In genomic region chr10:40300648-40301171, GRCm38 (mm10) we compare ENCODE assay signal across 8 mouse cellular contexts. TPM values are rescaled to one million over a fixed set of nuclear protein-coding genes. Genes with fewer than 3 reads are reported as not detected.
DNase-seq lines count a peak whose midpoint lies in the region; ATAC-seq and TF ChIP-seq lines count a peak whose summit lies in the region.

No protein-coding gene starts in this region.

- under 1% methylated on average over 36 of the region's 36 CpGs for WGBS in embryonic facial prominence, embryonic 12.5 days
- WGBS in kidney, adult 2 months = under 1% methylated on average over 36 of the region's 36 CpGs
- WGBS in limb, embryonic 11.5 days = under 1% methylated on average over 36 of the region's 36 CpGs
- under 1% methylated on average over 36 of the region's 36 CpGs for WGBS in midbrain, embryonic 13.5 days

- H3K27me3 ChIP-seq in embryonic facial prominence, embryonic 12.5 days = no peaks in the 10 kb centered on the region
- no peaks in the 10 kb centered on the region for H3K27me3 ChIP-seq in kidney, adult 2 months (replicated peaks; ENCODE audit: control insufficient read depth, insufficient read depth, low read length)
- H3K27me3 ChIP-seq in limb, embryonic 11.5 days (ENCODE audit: control insufficient read depth, insufficient read depth, low read length) = no peaks in the 10 kb centered on the region
- no peaks in the 10 kb centered on the region for H3K27me3 ChIP-seq in midbrain, embryonic 13.5 days

- peak; percentile 94 for DNase-seq in 3T3-L1 (ENCODE audit: low read depth, low spot score)
- peak; percentile 87 to 89 for DNase-seq in adrenal gland, postnatal 36 days
- peak; percentile 86 to 91 for DNase-seq in heart, adult 18-20 months
- DNase-seq in kidney, adult 2 months = peak; percentile 92
- peak; percentile 86 for DNase-seq in limb, embryonic 11.5 days (ENCODE audit: low spot score)
- DNase-seq in spleen, adult 12 weeks (ENCODE audit: low spot score) = peak; percentile 70

- peak overlapping the region; percentile 64 for H3K4me2 ChIP-seq in embryonic facial prominence, embryonic 12.5 days (replicated peaks)
- peak overlapping the region; percentile 69 for H3K4me2 ChIP-seq in limb, embryonic 11.5 days (ENCODE audit: low read depth, severe bottlenecking)
- H3K4me2 ChIP-seq in midbrain, embryonic 13.5 days (replicated peaks) = peak overlapping the region; percentile 74

- H3K4me3 ChIP-seq in embryonic facial prominence, embryonic 12.5 days = peak overlapping the region; percentile 98
- peak overlapping the region; percentile 89 for H3K4me3 ChIP-seq in kidney, adult 2 months (ENCODE audit: insufficient read depth, low read depth, low read length)
- H3K4me3 ChIP-seq in limb, embryonic 11.5 days (ENCODE audit: low read depth, low read length) = peak overlapping the region; percentile 88
- peak overlapping the region; percentile 96 for H3K4me3 ChIP-seq in midbrain, embryonic 13.5 days (replicated peaks)

- ATAC-seq in embryonic facial prominence, embryonic 12.5 days (ENCODE audit: insufficient number of reproducible peaks, insufficient read depth, low FRiP score, low TSS enrichment) = peak; percentile 72
- peak; percentile 65 for ATAC-seq in limb, embryonic 11.5 days (ENCODE audit: insufficient number of reproducible peaks, low FRiP score, low TSS enrichment, low read depth)
- peak; percentile 71 for ATAC-seq in midbrain, embryonic 13.5 days

- no peak for TF ChIP-seq CTCF in kidney, adult 2 months (conservative IDR thresholded peaks at IDR 0.05; ENCODE audit: insufficient read depth, insufficient read length, low read depth, low read length)

- peaks cover 18% of the 10 kb centered on the region for H3K4me1 ChIP-seq in embryonic facial prominence, embryonic 12.5 days
- peaks cover 4% of the 10 kb centered on the region for H3K4me1 ChIP-seq in kidney, adult 2 months (ENCODE audit: control insufficient read depth, insufficient read depth, low read length)
- H3K4me1 ChIP-seq in limb, embryonic 11.5 days (ENCODE audit: control insufficient read depth, insufficient read depth, low read length) = peaks cover 7% of the 10 kb centered on the region
- peaks cover 30% of the 10 kb centered on the region for H3K4me1 ChIP-seq in midbrain, embryonic 13.5 days (replicated peaks)

- no peaks in the 10 kb centered on the region for H3K36me3 ChIP-seq in embryonic facial prominence, embryonic 12.5 days
- H3K36me3 ChIP-seq in kidney, adult 2 months (ENCODE audit: control insufficient read depth, insufficient read depth, low read length) = no peaks in the 10 kb centered on the region
- no peaks in the 10 kb centered on the region for H3K36me3 ChIP-seq in limb, embryonic 11.5 days (ENCODE audit: control insufficient read depth, insufficient read depth, low read length)
- no peaks in the 10 kb centered on the region for H3K36me3 ChIP-seq in midbrain, embryonic 13.5 days

- peak overlapping the region; percentile 98 for H3K9ac ChIP-seq in embryonic facial prominence, embryonic 12.5 days
- H3K9ac ChIP-seq in limb, embryonic 11.5 days (ENCODE audit: low read length) = peak overlapping the region; percentile 94
- peak overlapping the region; percentile 98 for H3K9ac ChIP-seq in midbrain, embryonic 13.5 days (replicated peaks)

- peak; percentile 15 for TF ChIP-seq POLR2A in kidney, adult 2 months (IDR thresholded peaks at IDR 0.05; ENCODE audit: low read depth, low read length)

- H3K9me3 ChIP-seq in embryonic facial prominence, embryonic 12.5 days = no peaks in the 10 kb centered on the region
- no peaks in the 10 kb centered on the region for H3K9me3 ChIP-seq in limb, embryonic 11.5 days (ENCODE audit: control insufficient read depth, low read length)
- H3K9me3 ChIP-seq in midbrain, embryonic 13.5 days = no peaks in the 10 kb centered on the region

- peak overlapping the region; percentile 93 for H3K27ac ChIP-seq in embryonic facial prominence, embryonic 12.5 days
- peak overlapping the region; percentile 22; the same call in 1 of the 2 replicates for H3K27ac ChIP-seq in kidney, adult 2 months (ENCODE audit: insufficient read depth, low read depth, low read length)
- peak overlapping the region; percentile 84 for H3K27ac ChIP-seq in limb, embryonic 11.5 days (replicated peaks; ENCODE audit: low read depth, low read length)
- peak overlapping the region; percentile 90 for H3K27ac ChIP-seq in midbrain, embryonic 13.5 days

RNA-seq across cellular contexts. Expression of gene Amd1, which starts 1.3 kb away (rescaled TPM):
- 10 to 100 TPM; 40.9 to 47.8 TPM for total RNA-seq in adrenal gland, postnatal 36 days (2021)
- polyA plus RNA-seq in embryonic facial prominence, embryonic 12.5 days (2016; fragmentation: Nextera tagmentation; extraction: Ambion mirVana) = 59.2 and 65.4 TPM in 2 replicates
- 100 to 1,000 TPM in 1 of 2 experiments, 10 to 100 TPM in 1; 97.9 to 132 TPM for total RNA-seq in heart, adult 18-20 months (2021)
- polyA plus RNA-seq in kidney, adult 2 months (2012; rRNA removed) = 12.8 and 18.4 TPM in 2 replicates
- polyA plus RNA-seq in limb, embryonic 11.5 days (2014; fragmentation: Nextera tagmentation; extraction: Ambion mirVana) = 109 and 110 TPM in 2 replicates
- polyA plus RNA-seq in midbrain, embryonic 13.5 days (2015; fragmentation: Nextera tagmentation; extraction: Ambion mirVana) = 40.4 and 40.8 TPM in 2 replicates

RNA-seq across cellular contexts. Expression of gene Cdk19, which starts 38.7 kb away (rescaled TPM):
- total RNA-seq in adrenal gland, postnatal 36 days (2021) = 10 to 100 TPM in 1 of 2 experiments, 1 to 10 TPM in 1; 7.6 to 17.1 TPM
- polyA plus RNA-seq in embryonic facial prominence, embryonic 12.5 days (2016; fragmentation: Nextera tagmentation; extraction: Ambion mirVana) = 15.0 and 15.8 TPM in 2 replicates
- 10 to 100 TPM in 1 of 2 experiments, 1 to 10 TPM in 1; 9.1 to 13.0 TPM for total RNA-seq in heart, adult 18-20 months (2021)
- 6.6 and 6.8 TPM in 2 replicates for polyA plus RNA-seq in kidney, adult 2 months (2012; rRNA removed)
- 11.4 and 11.5 TPM in 2 replicates for polyA plus RNA-seq in limb, embryonic 11.5 days (2014; fragmentation: Nextera tagmentation; extraction: Ambion mirVana)
- 8.1 and 10.3 TPM in 2 replicates for polyA plus RNA-seq in midbrain, embryonic 13.5 days (2015; fragmentation: Nextera tagmentation; extraction: Ambion mirVana)

RNA-seq across cellular contexts. Expression of gene Gtf3c6, which starts 42.8 kb away (rescaled TPM):
- total RNA-seq in adrenal gland, postnatal 36 days (2021) = 10 to 100 TPM; 43.4 to 45.0 TPM
- polyA plus RNA-seq in embryonic facial prominence, embryonic 12.5 days (2016; fragmentation: Nextera tagmentation; extraction: Ambion mirVana) = 137 and 145 TPM in 2 replicates
- total RNA-seq in heart, adult 18-20 months (2021) = 10 to 100 TPM; 19.9 to 28.8 TPM
- polyA plus RNA-seq in kidney, adult 2 months (2012; rRNA removed) = 9.5 and 11.7 TPM in 2 replicates
- 184 TPM in 2 replicates for polyA plus RNA-seq in limb, embryonic 11.5 days (2014; fragmentation: Nextera tagmentation; extraction: Ambion mirVana)
- 109 and 113 TPM in 2 replicates for polyA plus RNA-seq in midbrain, embryonic 13.5 days (2015; fragmentation: Nextera tagmentation; extraction: Ambion mirVana)

RNA-seq across cellular contexts. Expression of gene Rpf2, which starts 53.9 kb away (rescaled TPM):
- total RNA-seq in adrenal gland, postnatal 36 days (2021) = 10 to 100 TPM; 28.7 to 29.3 TPM
- polyA plus RNA-seq in embryonic facial prominence, embryonic 12.5 days (2016; fragmentation: Nextera tagmentation; extraction: Ambion mirVana) = 63.8 and 64.6 TPM in 2 replicates
- 10 to 100 TPM; 13.3 to 14.7 TPM for total RNA-seq in heart, adult 18-20 months (2021)
- 2.9 and 5.6 TPM in 2 replicates for polyA plus RNA-seq in kidney, adult 2 months (2012; rRNA removed)
- polyA plus RNA-seq in limb, embryonic 11.5 days (2014; fragmentation: Nextera tagmentation; extraction: Ambion mirVana) = 74.8 and 76.4 TPM in 2 replicates
- polyA plus RNA-seq in midbrain, embryonic 13.5 days (2015; fragmentation: Nextera tagmentation; extraction: Ambion mirVana) = 73.9 and 79.2 TPM in 2 replicates

Comparison
In these comparisons a context has a peak if more than half of its experiments do, and no peak if none do; other contexts are left out.
1. Peak in every context shown above with its lines: DNase-seq, ATAC-seq, H3K4me3 ChIP-seq and H3K27ac ChIP-seq.
2. H3K27ac ChIP-seq: peak in every context shown above with its lines; median percentile 93 in embryonic facial prominence, embryonic 12.5 days; 90 in midbrain, embryonic 13.5 days; 84 in limb, embryonic 11.5 days; 22 in kidney, adult 2 months.